Mouse (Mus musculus) cortical plate, adult 2 months (tissue): ENCODE measurements at regions not wholly inside any gene's neighbourhood (a gene's known extent, or its start where the extent isn't known, plus 50 kb on each side); places are given as distances from the start of the nearest gene placed in this dataset.

Experiments used
- CTCF ChIP-seq: fragments of 200-500 bp; IDR thresholded peaks from 2 replicates; pipeline ENCODE4 v1.5.1; 2011; ENCODE audit warnings: mild to moderate bottlenecking, control low read depth, low read length; ENCODE audit not compliant: insufficient read depth; ENCODE audit errors: extremely low read depth
- POLR2A ChIP-seq: fragments of 200-500 bp; IDR thresholded peaks from 2 replicates; pipeline ENCODE4 v1.6.1; 2011; ENCODE audit warnings: mild to moderate bottlenecking, low read length, control low read depth; ENCODE audit not compliant: insufficient read depth; ENCODE audit errors: extremely low read depth

- no peak for TF ChIP-seq POLR2A
- TF ChIP-seq CTCF: no peak
Observed at GRCm38 (mm10) chr1:185601166-185601565, 146.5 kb downstream of the Slc30a10 start.
